Mouse (Mus musculus) ES-Bruce4 (cell line): Measurements from ENCODE around the gene Lrsam1.

Experiments used
- CTCF ChIP-seq: IDR thresholded peaks from one replicate; pipeline ENCODE4 v1.8.1; 2011; ENCODE audit warnings: low read depth, low read length
- EP300 ChIP-seq: IDR thresholded peaks from 2 replicates; pipeline ENCODE4 v1.6.1; 2011; ENCODE audit warnings: low read depth, low read length; ENCODE audit not compliant: insufficient read depth
- POLR2A ChIP-seq: IDR thresholded peaks from one replicate; pipeline ENCODE4 v1.8.1; 2011; ENCODE audit warnings: low read length; ENCODE audit not compliant: insufficient read depth

DNA sequence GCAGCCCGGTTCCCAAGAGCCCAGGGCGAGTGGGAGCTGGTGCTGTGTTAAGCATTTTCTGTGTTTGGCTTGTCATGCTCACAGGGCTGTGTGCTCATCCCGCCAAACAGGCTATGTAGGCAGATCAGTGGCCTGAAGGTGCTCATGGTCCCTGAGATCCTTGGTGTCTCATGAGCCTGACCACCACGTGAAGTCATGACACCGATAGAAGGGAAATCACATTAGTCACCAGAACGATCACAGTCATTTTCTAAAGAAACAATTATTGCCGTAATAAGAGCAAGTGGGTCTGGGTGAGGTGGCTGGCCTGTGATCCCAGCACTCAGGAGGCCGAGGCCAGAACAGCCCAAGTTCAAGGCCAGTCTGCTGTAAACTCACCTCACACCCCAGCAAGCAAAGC lies 54.0 kb downstream of the Lrsam1 start:
- TF ChIP-seq CTCF: no peak
- no peak for TF ChIP-seq EP300
- no peak for TF ChIP-seq POLR2A
